Mouse (Mus musculus): ENCODE data around the gene Pacsin2. TPM values are rescaled to one million over a fixed set of nuclear protein-coding genes. Genes with fewer than 3 reads are reported as not detected.
"Not testable (repeated sequence)": the region's sequence is repeated elsewhere in the genome, so short reads cannot be mapped to it uniquely, and the experiment has no call there.

Gene Pacsin2
- polyA plus RNA-seq, 1 experiment from 2014 or later, result 61.3 TPM

DNA sequence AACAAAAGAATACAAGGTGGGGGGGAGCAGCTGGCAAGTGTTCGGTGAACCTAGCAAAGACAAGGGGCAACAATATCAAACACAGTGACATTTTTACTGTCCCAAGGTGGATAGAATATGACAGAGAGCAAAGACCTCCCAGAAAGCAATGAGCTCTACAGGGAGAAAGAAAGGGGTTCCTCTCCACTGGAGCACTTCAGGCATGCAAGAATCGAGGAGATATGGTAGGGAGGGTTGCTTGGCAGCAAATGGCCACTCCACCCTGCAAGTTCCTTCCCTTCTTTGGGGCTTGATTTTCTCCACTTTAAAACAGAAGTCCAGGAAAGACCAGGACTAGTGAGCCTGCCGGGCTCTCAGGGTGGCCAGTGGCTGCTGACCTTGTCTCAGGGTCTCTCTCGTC lies 1.9 kb upstream of the Pacsin2 start:
- Histone ChIP-seq H3K9ac (ENCODE audit: low read depth, low read length) (no peak overlapping the region), H3K4me2 (ENCODE audit: low read length) (no peak overlapping the region), H3K9me3 (replicated peaks; ENCODE audit: low read length) (no peaks in the 10 kb centered on the region), H3K27me3 (ENCODE audit: insufficient read depth, low read length) (no peaks in the 10 kb centered on the region), H3K36me3 (ENCODE audit: insufficient read depth, low read length) (no peaks in the 10 kb centered on the region), H3K4me1 (replicated peaks; ENCODE audit: insufficient read depth, low read length) (0 out of 2 replicates have a peak, but pooled peaks cover 3% of the 10 kb centered on the region), H3K4me3 (replicated peaks; ENCODE audit: low read depth, low read length) (no peak overlapping the region), H3K27ac (no peak overlapping the region)
- ATAC-seq (replicated peaks; ENCODE audit: low FRiP score, low read depth) (no peak), DNase-seq (ENCODE audit: low spot score) (peak; percentile 75)
- no peak for TF ChIP-seq CTCF (IDR thresholded peaks at IDR 0.05; ENCODE audit: low read depth)
- 23% methylated on average over 4 of the region's 4 CpGs for WGBS

DNA sequence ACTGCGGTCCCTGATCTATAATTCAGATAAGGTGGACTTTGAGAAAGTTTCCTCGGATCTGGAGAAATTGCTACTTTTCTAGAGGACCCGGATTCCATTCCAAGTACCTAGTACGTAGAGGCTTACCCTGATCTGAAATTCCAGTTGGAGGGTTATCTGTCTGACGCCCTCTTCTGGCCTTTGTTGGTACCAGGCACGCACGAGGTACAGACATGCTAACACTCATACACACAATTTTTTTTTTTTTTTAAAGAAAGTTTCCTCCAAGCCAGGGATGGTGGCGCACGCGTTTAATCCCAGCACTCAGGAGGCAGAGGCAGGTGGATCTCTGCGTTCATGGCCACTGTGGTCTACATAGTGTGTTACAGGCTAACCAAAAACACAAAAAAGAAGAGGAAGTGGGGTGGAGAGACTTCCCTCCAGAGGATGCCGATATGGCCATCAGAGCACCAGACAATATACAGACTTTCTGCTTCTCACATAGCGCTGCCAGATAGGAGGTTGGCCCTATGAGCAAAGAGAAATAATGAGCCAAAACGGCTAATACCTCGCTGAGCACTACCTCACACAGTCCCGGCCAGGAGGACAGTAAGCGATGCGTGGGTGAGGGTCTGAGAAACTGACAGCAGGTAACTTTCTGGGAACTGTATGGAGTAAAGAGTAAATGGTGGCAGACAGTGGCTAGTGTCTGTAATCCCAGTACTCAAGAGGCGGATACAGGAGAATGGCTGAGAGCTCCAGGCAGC lies 672 bp upstream of the Pacsin2 start:
- ATAC-seq (replicated peaks; ENCODE audit: low FRiP score, low read depth) (no peak), DNase-seq (ENCODE audit: low spot score) (no peak)
- 0 out of 2 replicates have a peak, but pooled peaks cover 3% of the 10 kb centered on the region for H3K4me1 ChIP-seq (replicated peaks; ENCODE audit: insufficient read depth, low read length)
- H3K4me2 ChIP-seq (ENCODE audit: low read length), result peak overlapping the region; percentile 89
- H3K36me3 ChIP-seq (ENCODE audit: insufficient read depth, low read length), result no peaks in the 10 kb centered on the region
- H3K9me3 ChIP-seq (replicated peaks; ENCODE audit: low read length), result no peaks in the 10 kb centered on the region
- no peaks in the 10 kb centered on the region for H3K27me3 ChIP-seq (ENCODE audit: insufficient read depth, low read length)
- WGBS, result 79% methylated on average over 19 of the region's 19 CpGs
- no peak overlapping the region for H3K27ac ChIP-seq
- TF ChIP-seq CTCF (IDR thresholded peaks at IDR 0.05; ENCODE audit: low read depth), result peak; percentile 52
- no peak overlapping the region for H3K9ac ChIP-seq (ENCODE audit: low read depth, low read length)
- peak overlapping the region; percentile 67 for H3K4me3 ChIP-seq (replicated peaks; ENCODE audit: low read depth, low read length)

DNA sequence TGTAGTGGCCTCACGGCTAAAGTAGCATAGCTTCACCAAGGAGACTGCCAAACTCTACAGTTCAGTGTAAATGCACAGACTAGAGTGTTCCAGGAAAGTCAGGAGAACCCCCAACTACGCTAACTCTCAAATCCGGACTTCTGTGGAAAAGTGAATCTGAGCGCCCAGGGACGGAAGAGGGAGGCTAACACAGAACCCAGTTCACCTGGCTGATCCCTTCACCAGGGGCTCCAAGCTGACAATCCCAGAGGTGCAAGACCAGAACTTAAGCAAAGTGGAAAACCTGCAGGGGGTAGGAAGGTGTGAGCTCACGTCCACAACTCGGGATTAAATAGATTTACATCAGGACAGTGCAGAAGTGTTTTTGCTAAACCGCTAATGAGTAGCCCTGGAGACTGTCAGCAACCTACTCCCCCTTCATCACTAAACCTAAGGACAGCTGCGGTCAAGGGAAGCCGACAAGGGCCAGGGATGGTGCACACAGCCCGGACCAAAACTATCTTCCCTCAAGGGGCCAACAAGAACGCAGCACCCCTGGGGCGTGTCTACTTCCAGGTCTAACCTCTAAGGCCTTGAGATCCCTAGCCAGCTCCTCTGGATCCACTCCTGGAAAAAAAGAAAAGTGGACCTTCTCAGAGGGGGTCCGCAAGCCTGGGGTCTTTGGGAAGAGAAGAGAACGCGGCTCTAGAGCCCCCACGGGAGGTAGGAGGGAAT lies 880 bp downstream of the Pacsin2 start:
- peak overlapping the region; percentile 67 for H3K4me3 ChIP-seq (replicated peaks; ENCODE audit: low read depth, low read length)
- 4% methylated on average over 17 of the region's 17 CpGs for WGBS
- no peak for TF ChIP-seq CTCF (IDR thresholded peaks at IDR 0.05; ENCODE audit: low read depth)
- no peak for ATAC-seq (replicated peaks; ENCODE audit: low FRiP score, low read depth)
- H3K36me3 ChIP-seq (ENCODE audit: insufficient read depth, low read length), result no peaks in the 10 kb centered on the region
- peak; percentile 43 for DNase-seq (ENCODE audit: low spot score)
- H3K27me3 ChIP-seq (ENCODE audit: insufficient read depth, low read length), result no peaks in the 10 kb centered on the region
- H3K9me3 ChIP-seq (replicated peaks; ENCODE audit: low read length), result no peaks in the 10 kb centered on the region
- peak overlapping the region; percentile 85 for H3K27ac ChIP-seq
- H3K4me1 ChIP-seq (replicated peaks; ENCODE audit: insufficient read depth, low read length), result 0 out of 2 replicates have a peak, but pooled peaks cover 3% of the 10 kb centered on the region
- peak overlapping the region; percentile 80 for H3K9ac ChIP-seq (ENCODE audit: low read depth, low read length)
- peak overlapping the region; percentile 89 for H3K4me2 ChIP-seq (ENCODE audit: low read length)

DNA sequence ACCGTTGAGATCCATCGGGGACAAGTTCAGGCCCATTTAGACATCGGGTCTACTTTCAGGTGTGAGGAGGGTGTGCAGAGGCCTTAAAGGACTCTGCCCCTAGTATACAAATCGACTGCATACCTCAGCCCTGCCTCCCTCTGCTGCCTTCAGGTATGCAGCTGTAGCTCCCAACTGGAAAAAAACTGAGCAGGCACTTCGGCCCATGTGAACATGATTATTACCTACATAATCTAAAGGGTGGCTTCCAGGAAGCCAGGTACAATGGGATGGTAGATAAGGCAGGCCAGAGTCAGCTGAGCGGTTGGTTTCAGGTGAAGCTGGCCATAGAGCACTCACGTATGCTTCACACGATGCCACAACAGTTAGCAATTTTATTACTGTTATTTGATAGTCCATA lies 2.1 kb downstream of the Pacsin2 start:
- DNase-seq (ENCODE audit: low spot score); ATAC-seq (replicated peaks; ENCODE audit: low FRiP score, low read depth); H3K9ac ChIP-seq (ENCODE audit: low read depth, low read length); H3K4me3 ChIP-seq (replicated peaks; ENCODE audit: low read depth, low read length); H3K9me3 ChIP-seq (replicated peaks; ENCODE audit: low read length); H3K27me3 ChIP-seq (ENCODE audit: insufficient read depth, low read length); H3K4me1 ChIP-seq (replicated peaks; ENCODE audit: insufficient read depth, low read length); H3K36me3 ChIP-seq (ENCODE audit: insufficient read depth, low read length): not testable (repeated sequence)
- Histone ChIP-seq H3K27ac (0 out of 2 replicates have a peak overlapping the region, but pooled peaks have one; percentile 38), H3K4me2 (ENCODE audit: low read length) (peak overlapping the region; percentile 89; the same call in 1 of the 2 replicates)
- 72% methylated on average over 8 of the region's 8 CpGs for WGBS

DNA sequence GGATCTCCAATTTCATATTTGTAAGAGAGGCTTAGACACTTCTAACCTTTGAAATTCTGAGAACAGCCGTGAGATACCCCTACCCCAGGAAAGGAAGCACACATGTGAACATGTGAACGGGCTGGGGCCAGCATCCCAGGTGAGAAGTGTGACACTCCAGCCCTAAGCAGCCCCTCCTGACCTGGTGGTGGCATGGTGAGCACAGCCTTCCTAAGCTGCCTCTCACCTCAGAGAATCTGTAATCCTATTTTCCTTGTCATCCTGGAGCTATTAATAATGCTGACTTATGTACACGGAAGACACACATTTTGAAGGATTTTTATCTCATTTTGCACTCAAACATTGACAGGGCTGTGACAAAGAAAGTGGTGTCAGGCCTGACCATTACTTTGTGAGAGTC lies 3.5 kb downstream of the Pacsin2 start:
- Histone ChIP-seq H3K27ac (no peak overlapping the region), H3K27me3 (ENCODE audit: insufficient read depth, low read length) (no peaks in the 10 kb centered on the region), H3K36me3 (ENCODE audit: insufficient read depth, low read length) (no peaks in the 10 kb centered on the region), H3K4me3 (replicated peaks; ENCODE audit: low read depth, low read length) (no peak overlapping the region), H3K4me2 (ENCODE audit: low read length) (no peak overlapping the region), H3K9me3 (replicated peaks; ENCODE audit: low read length) (no peaks in the 10 kb centered on the region), H3K4me1 (replicated peaks; ENCODE audit: insufficient read depth, low read length) (no peaks in the 10 kb centered on the region), H3K9ac (ENCODE audit: low read depth, low read length) (no peak overlapping the region)
- no peak for TF ChIP-seq CTCF (IDR thresholded peaks at IDR 0.05; ENCODE audit: low read depth)
- WGBS, result 85% methylated on average over 3 of the region's 3 CpGs
- ATAC-seq (replicated peaks; ENCODE audit: low FRiP score, low read depth) (no peak), DNase-seq (ENCODE audit: low spot score) (no peak)

DNA sequence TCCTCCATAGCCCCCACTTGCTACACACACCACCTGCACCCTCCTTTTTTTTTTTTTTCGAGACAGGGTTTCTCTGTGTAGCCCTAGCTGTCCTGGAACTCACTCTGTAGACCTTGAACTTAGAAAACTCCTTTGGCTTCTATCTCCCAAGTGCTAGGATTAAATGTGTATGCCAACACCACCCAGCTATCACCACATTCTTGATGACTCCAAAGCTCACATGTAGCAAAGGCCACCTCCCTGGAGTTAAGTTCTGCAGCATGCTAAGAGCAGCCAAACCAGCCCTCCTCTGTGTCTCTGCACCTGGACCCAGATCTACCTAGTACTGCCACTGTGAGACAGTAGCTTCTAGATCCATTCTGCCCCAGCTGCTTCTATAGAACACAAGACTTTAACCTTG lies 6.9 kb downstream of the Pacsin2 start:
- H3K9me3 ChIP-seq (replicated peaks; ENCODE audit: low read length), result no peaks in the 10 kb centered on the region
- no peaks in the 10 kb centered on the region for H3K36me3 ChIP-seq (ENCODE audit: insufficient read depth, low read length)
- no peak for TF ChIP-seq CTCF (IDR thresholded peaks at IDR 0.05; ENCODE audit: low read depth)
- H3K9ac ChIP-seq (ENCODE audit: low read depth, low read length), result no peak overlapping the region
- ATAC-seq (replicated peaks; ENCODE audit: low FRiP score, low read depth) (no peak), DNase-seq (ENCODE audit: low spot score) (no peak)
- H3K4me2 ChIP-seq (ENCODE audit: low read length), result no peak overlapping the region
- no peak overlapping the region for H3K4me3 ChIP-seq (replicated peaks; ENCODE audit: low read depth, low read length)
- H3K4me1 ChIP-seq (replicated peaks; ENCODE audit: insufficient read depth, low read length), result no peaks in the 10 kb centered on the region
- WGBS, result 100% methylated on average over 1 of the region's 1 CpGs
- no peaks in the 10 kb centered on the region for H3K27me3 ChIP-seq (ENCODE audit: insufficient read depth, low read length)
- H3K27ac ChIP-seq, result no peak overlapping the region

All from kidney, postnatal 0 days (tissue).